Mouse (Mus musculus): ENCODE results near the gene Nlrp3. TPM values are rescaled to one million over a fixed set of nuclear protein-coding genes. Genes with fewer than 3 reads are reported as not detected.

Nlrp3 gene
- polyA plus RNA-seq, 1 experiment from 2014 or later, result not detected

- Histone ChIP-seq H3K27me3 (ENCODE audit: control insufficient read depth, insufficient read depth, low read length) (no peaks in the 10 kb centered on the region), H3K27ac (replicated peaks; ENCODE audit: low read depth, low read length) (no peak within 1 kb of the TSS), H3K9me3 (ENCODE audit: control insufficient read depth, low read length) (no peaks in the 10 kb centered on the region; the same call in 1 of the 2 replicates), H3K36me3 (ENCODE audit: control insufficient read depth, insufficient read depth, low read length) (no peaks in the 10 kb centered on the region), H3K9ac (ENCODE audit: low read length) (no peak within 1 kb of the TSS), H3K4me1 (ENCODE audit: control insufficient read depth, insufficient read depth, low read length) (no peaks in the 10 kb centered on the region; the same call in 1 of the 2 replicates), H3K4me2 (ENCODE audit: low read depth, severe bottlenecking) (no peak within 1 kb of the TSS), H3K4me3 (ENCODE audit: low read depth, low read length) (no peak within 1 kb of the TSS)
- DNase-seq (ENCODE audit: low spot score) (no peak), ATAC-seq (ENCODE audit: insufficient number of reproducible peaks, low FRiP score, low TSS enrichment, low read depth) (no peak)
- WGBS, result 52% methylated on average over 8 of the region's 8 CpGs
Observed at GRCm38 (mm10) chr11:59526472-59527080, 14.8 kb upstream of the Nlrp3 start, which contains the start of gene Zkscan17. TSS of gene Zkscan17 (minus strand) at chr11:59526751.

DNA sequence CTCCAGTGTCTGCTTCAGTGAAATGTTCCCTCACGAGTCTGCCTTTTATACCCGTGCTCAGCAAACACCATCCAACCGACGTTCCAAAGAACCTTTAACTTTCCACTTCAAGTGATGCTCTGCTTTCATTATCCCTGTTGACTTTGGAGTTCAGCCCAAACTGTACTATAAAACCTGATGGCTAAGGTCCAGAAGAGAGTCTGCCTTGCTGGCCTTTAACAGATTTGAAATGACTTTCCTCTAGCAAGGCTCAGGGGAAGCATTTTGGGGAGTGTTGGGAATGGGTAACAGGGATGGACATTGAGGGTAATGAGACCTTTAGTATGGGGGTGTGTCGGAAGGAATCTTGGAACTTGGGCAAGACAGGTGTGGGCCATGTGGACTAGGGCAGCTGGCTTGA, 11.1 kb upstream of the Nlrp3 start:
- no peak overlapping the region for H3K9ac ChIP-seq (ENCODE audit: low read length)
- no peak overlapping the region for H3K4me3 ChIP-seq (ENCODE audit: low read depth, low read length)
- H3K27ac ChIP-seq (replicated peaks; ENCODE audit: low read depth, low read length), result no peak overlapping the region
- WGBS, result 92% methylated on average over 5 of the region's 5 CpGs
- H3K9me3 ChIP-seq (ENCODE audit: control insufficient read depth, low read length), result no peaks in the 10 kb centered on the region
- no peak for DNase-seq (ENCODE audit: low spot score)
- no peak overlapping the region for H3K4me2 ChIP-seq (ENCODE audit: low read depth, severe bottlenecking)
- H3K36me3 ChIP-seq (ENCODE audit: control insufficient read depth, insufficient read depth, low read length), result no peaks in the 10 kb centered on the region
- no peak for ATAC-seq (ENCODE audit: insufficient number of reproducible peaks, low FRiP score, low TSS enrichment, low read depth)
- no peaks in the 10 kb centered on the region; the same call in 1 of the 2 replicates for H3K4me1 ChIP-seq (ENCODE audit: control insufficient read depth, insufficient read depth, low read length)
- no peaks in the 10 kb centered on the region for H3K27me3 ChIP-seq (ENCODE audit: control insufficient read depth, insufficient read depth, low read length)

DNA sequence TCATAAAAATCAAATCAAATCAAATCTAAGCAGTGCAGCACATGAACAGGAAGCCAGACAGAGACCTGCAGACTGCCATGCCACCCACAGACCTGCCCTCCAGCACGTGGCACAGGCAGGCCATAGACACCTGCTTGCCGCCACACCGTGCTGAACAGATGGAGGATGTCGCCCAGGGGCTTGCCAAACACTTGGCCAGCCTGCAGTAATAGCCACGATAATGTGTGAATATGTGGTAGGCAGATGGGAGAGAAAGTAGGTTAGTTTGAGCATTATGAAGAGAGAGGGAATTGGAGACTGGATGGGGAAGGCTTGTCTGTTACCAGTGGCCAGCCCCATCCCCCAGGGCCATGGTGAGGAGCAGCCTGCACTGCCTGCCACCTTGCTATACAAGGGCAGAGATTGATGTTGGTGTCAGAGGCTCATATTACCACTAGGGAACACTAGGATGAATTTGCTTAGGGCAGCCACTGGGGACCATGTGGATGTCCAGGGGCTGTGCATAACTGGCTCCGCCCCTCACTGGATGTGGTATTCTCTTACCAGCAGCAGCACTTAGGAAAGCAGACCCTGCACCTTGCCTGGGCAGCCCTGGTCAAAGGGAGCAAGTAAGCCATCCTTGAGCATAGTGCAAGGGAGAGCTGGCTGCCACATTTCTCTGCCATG, 10.4 kb upstream of the Nlrp3 start:
- DNase-seq (ENCODE audit: low spot score), result peak; percentile 37
- H3K4me2 ChIP-seq (ENCODE audit: low read depth, severe bottlenecking), result no peak overlapping the region

GRCm38 (mm10) chr11:59531562-59531961, 9.8 kb upstream of the Nlrp3 start:
- no peaks in the 10 kb centered on the region for H3K9me3 ChIP-seq (ENCODE audit: control insufficient read depth, low read length)
- ATAC-seq (ENCODE audit: insufficient number of reproducible peaks, low FRiP score, low TSS enrichment, low read depth) (no peak), DNase-seq (ENCODE audit: low spot score) (no peak)
- no peaks in the 10 kb centered on the region for H3K27me3 ChIP-seq (ENCODE audit: control insufficient read depth, insufficient read depth, low read length)
- H3K27ac ChIP-seq (replicated peaks; ENCODE audit: low read depth, low read length), result no peak overlapping the region
- H3K36me3 ChIP-seq (ENCODE audit: control insufficient read depth, insufficient read depth, low read length), result no peaks in the 10 kb centered on the region
- H3K4me1 ChIP-seq (ENCODE audit: control insufficient read depth, insufficient read depth, low read length), result no peaks in the 10 kb centered on the region; the same call in 1 of the 2 replicates
- no peak overlapping the region for H3K9ac ChIP-seq (ENCODE audit: low read length)
- 72% methylated on average over 5 of the region's 5 CpGs for WGBS
- H3K4me3 ChIP-seq (ENCODE audit: low read depth, low read length), result no peak overlapping the region
- no peak overlapping the region for H3K4me2 ChIP-seq (ENCODE audit: low read depth, severe bottlenecking)

More for the DNA sequence above, 10.4 kb upstream of the Nlrp3 start:
- H3K4me1 ChIP-seq (ENCODE audit: control insufficient read depth, insufficient read depth, low read length), result no peaks in the 10 kb centered on the region; the same call in 1 of the 2 replicates
- H3K36me3 ChIP-seq (ENCODE audit: control insufficient read depth, insufficient read depth, low read length), result no peaks in the 10 kb centered on the region
- no peak for ATAC-seq (ENCODE audit: insufficient number of reproducible peaks, low FRiP score, low TSS enrichment, low read depth)
- no peaks in the 10 kb centered on the region for H3K27me3 ChIP-seq (ENCODE audit: control insufficient read depth, insufficient read depth, low read length)
- H3K27ac ChIP-seq (replicated peaks; ENCODE audit: low read depth, low read length), result no peak overlapping the region
- no peak overlapping the region for H3K4me3 ChIP-seq (ENCODE audit: low read depth, low read length)
- H3K9me3 ChIP-seq (ENCODE audit: control insufficient read depth, low read length), result no peaks in the 10 kb centered on the region
- no peak overlapping the region for H3K9ac ChIP-seq (ENCODE audit: low read length)
- WGBS, result 71% methylated on average over 6 of the region's 6 CpGs

DNA sequence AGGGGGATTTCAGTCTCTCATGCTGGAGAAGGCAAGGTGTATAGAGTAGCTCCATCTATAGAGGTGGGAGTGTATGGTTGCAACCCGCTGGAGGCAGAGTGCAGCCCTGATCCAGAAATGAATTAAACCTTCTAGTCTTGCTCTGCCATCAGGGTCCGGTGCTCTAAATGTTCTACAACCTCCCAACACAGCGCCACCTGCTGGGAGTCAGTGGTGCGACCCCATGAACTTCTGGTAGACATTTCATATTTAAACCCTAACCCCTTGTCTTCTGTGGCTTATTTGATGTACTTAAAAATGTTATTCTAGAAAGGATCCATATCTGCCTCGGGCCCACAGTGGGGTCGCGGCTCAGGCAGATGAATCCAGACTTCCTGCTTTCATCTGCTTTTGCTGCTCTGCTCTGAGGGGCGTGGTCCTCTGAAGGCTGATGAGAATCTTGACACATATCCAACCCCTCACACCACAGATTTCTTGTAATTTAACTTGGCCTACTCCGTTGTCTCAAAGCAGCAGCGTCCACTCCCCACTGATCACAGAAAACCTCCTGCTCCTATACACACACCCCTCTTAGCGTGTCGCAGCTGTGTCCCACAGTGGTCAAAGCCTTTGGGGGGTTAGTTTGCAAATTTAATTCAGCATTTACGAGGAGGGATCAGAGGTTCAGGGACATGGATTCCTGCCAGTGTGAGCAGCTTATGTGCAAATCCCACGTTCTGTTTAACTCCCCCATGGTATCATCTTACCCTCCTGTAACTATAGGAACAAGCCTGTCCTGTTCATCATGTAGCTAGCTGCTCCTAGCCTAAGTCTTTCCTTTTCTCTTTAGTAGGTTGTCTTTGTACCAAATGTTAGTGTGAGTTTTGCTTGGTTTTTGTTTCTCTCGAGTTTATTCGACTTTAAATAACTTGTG, 3.9 kb upstream of the Nlrp3 start:
- Histone ChIP-seq H3K9ac (ENCODE audit: low read length) (no peak overlapping the region), H3K36me3 (ENCODE audit: control insufficient read depth, insufficient read depth, low read length) (no peaks in the 10 kb centered on the region), H3K4me3 (ENCODE audit: low read depth, low read length) (no peak overlapping the region), H3K9me3 (ENCODE audit: control insufficient read depth, low read length) (no peaks in the 10 kb centered on the region), H3K27me3 (ENCODE audit: control insufficient read depth, insufficient read depth, low read length) (no peaks in the 10 kb centered on the region), H3K4me1 (ENCODE audit: control insufficient read depth, insufficient read depth, low read length) (no peaks in the 10 kb centered on the region), H3K27ac (replicated peaks; ENCODE audit: low read depth, low read length) (no peak overlapping the region), H3K4me2 (ENCODE audit: low read depth, severe bottlenecking) (no peak overlapping the region)
- 71% methylated on average over 16 of the region's 16 CpGs for WGBS
- DNase-seq (ENCODE audit: low spot score), result peak; percentile 32
- no peak for ATAC-seq (ENCODE audit: insufficient number of reproducible peaks, low FRiP score, low TSS enrichment, low read depth)

GRCm38 (mm10) chr11:59538387-59538786, 3.0 kb upstream of the Nlrp3 start:
- no peak for DNase-seq (ENCODE audit: low spot score)
- no peaks in the 10 kb centered on the region for H3K4me1 ChIP-seq (ENCODE audit: control insufficient read depth, insufficient read depth, low read length)
- H3K4me3 ChIP-seq (ENCODE audit: low read depth, low read length), result no peak overlapping the region
- ATAC-seq (ENCODE audit: insufficient number of reproducible peaks, low FRiP score, low TSS enrichment, low read depth), result no peak
- no peak overlapping the region for H3K27ac ChIP-seq (replicated peaks; ENCODE audit: low read depth, low read length)
- H3K9me3 ChIP-seq (ENCODE audit: control insufficient read depth, low read length), result no peaks in the 10 kb centered on the region
- H3K9ac ChIP-seq (ENCODE audit: low read length), result no peak overlapping the region
- no peaks in the 10 kb centered on the region for H3K36me3 ChIP-seq (ENCODE audit: control insufficient read depth, insufficient read depth, low read length)
- no peaks in the 10 kb centered on the region for H3K27me3 ChIP-seq (ENCODE audit: control insufficient read depth, insufficient read depth, low read length)
- no peak overlapping the region for H3K4me2 ChIP-seq (ENCODE audit: low read depth, severe bottlenecking)
- WGBS, result 46% methylated on average over 11 of the region's 11 CpGs

DNA sequence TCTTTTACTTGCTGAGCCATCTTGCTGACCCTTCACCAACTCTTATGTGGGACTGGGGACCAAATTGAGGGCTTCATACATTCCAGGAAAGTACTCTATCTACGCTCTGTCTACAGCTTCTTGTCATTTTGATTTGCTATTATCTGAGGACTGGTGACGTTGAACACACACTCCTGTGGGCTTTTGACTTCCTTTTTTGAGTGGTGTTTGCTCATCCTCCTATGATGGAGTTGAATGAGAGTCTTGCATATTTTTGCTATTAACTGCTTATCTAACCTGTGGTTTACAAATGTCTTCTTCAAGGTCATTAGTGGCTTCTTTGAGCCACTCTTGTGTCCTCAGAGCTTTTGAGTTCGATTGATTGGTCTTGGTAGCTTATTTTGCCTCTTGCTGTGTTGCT, 1.2 kb upstream of the Nlrp3 start:
- no peak overlapping the region for H3K27ac ChIP-seq (replicated peaks; ENCODE audit: low read depth, low read length)
- WGBS, result 80% methylated on average over 3 of the region's 3 CpGs
- no peaks in the 10 kb centered on the region for H3K27me3 ChIP-seq (ENCODE audit: control insufficient read depth, insufficient read depth, low read length)
- ATAC-seq (ENCODE audit: insufficient number of reproducible peaks, low FRiP score, low TSS enrichment, low read depth) (no peak), DNase-seq (ENCODE audit: low spot score) (no peak)
- no peaks in the 10 kb centered on the region for H3K9me3 ChIP-seq (ENCODE audit: control insufficient read depth, low read length)
- H3K36me3 ChIP-seq (ENCODE audit: control insufficient read depth, insufficient read depth, low read length), result no peaks in the 10 kb centered on the region
- H3K4me1 ChIP-seq (ENCODE audit: control insufficient read depth, insufficient read depth, low read length), result no peaks in the 10 kb centered on the region
- no peak overlapping the region for H3K9ac ChIP-seq (ENCODE audit: low read length)
- H3K4me3 ChIP-seq (ENCODE audit: low read depth, low read length), result no peak overlapping the region
- no peak overlapping the region for H3K4me2 ChIP-seq (ENCODE audit: low read depth, severe bottlenecking)

GRCm38 (mm10) chr11:59542442-59542841, 1.1 kb downstream of the Nlrp3 start:
- H3K4me1 ChIP-seq (ENCODE audit: control insufficient read depth, insufficient read depth, low read length), result no peaks in the 10 kb centered on the region
- no peak overlapping the region for H3K4me3 ChIP-seq (ENCODE audit: low read depth, low read length)
- no peaks in the 10 kb centered on the region for H3K9me3 ChIP-seq (ENCODE audit: control insufficient read depth, low read length)
- H3K4me2 ChIP-seq (ENCODE audit: low read depth, severe bottlenecking), result no peak overlapping the region
- DNase-seq (ENCODE audit: low spot score) (no peak), ATAC-seq (ENCODE audit: insufficient number of reproducible peaks, low FRiP score, low TSS enrichment, low read depth) (no peak)
- H3K27ac ChIP-seq (replicated peaks; ENCODE audit: low read depth, low read length), result no peak overlapping the region
- H3K36me3 ChIP-seq (ENCODE audit: control insufficient read depth, insufficient read depth, low read length), result no peaks in the 10 kb centered on the region
- WGBS, result 82% methylated on average over 6 of the region's 6 CpGs
- H3K9ac ChIP-seq (ENCODE audit: low read length), result no peak overlapping the region
- H3K27me3 ChIP-seq (ENCODE audit: control insufficient read depth, insufficient read depth, low read length), result no peaks in the 10 kb centered on the region

Measured in limb, embryonic 11.5 days (tissue).